Mouse (Mus musculus): ENCODE measurements around the gene Nkapl. TPM values are rescaled to one million over a fixed set of nuclear protein-coding genes. Genes with fewer than 3 reads are reported as not detected.
A peak's percentile ranks its signal among the peaks of the same experiment; 100 is the strongest.

Nkapl gene
- polyA plus RNA-seq, 1 experiment = not detected

DNA sequence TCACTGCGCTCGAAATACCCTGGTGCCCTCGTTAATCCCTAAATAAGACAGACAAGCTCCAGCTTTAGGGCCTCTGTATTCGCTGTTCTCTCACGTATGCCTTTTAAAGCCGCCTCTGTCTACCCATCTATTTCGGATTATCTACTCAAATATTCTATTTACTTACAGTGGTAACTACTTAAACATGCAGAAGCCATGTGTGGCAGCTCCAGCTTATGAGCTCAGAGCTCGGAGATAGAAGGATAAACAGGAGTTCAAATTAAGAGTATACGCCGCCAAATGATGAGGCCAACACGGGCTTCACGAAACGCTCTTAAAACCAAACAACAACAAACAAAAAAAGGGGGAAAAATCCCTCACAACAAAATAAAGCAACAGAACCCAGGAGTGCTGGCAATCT lies 15.3 kb downstream of the Nkapl start:
- Histone ChIP-seq H3K27me3 (ENCODE audit: control insufficient read depth, insufficient read depth, low read length) (no peaks in the 10 kb centered on the region), H3K4me1 (ENCODE audit: control insufficient read depth, insufficient read depth, insufficient read length) (0 out of 2 replicates have a peak, but pooled peaks cover 2% of the 10 kb centered on the region), H3K27ac (ENCODE audit: insufficient read depth, low read length) (no peak overlapping the region), H3K36me3 (ENCODE audit: control insufficient read depth, insufficient read depth, low read length) (peaks cover 11% of the 10 kb centered on the region), H3K4me3 (ENCODE audit: extremely low read depth, insufficient read depth, insufficient read length) (peak overlapping the region; percentile 92)
- TF ChIP-seq POLR2A (IDR thresholded peaks at IDR 0.05; ENCODE audit: low read depth, low read length) (no peak), CTCF (IDR thresholded peaks at IDR 0.05; ENCODE audit: extremely low read depth, insufficient read depth, insufficient read length, insufficient replicate concordance) (no peak)
- no peak for DNase-seq (ENCODE audit: low read depth in 1 of 2, low spot score in 2 of 2)
- 5% methylated on average over 13 of the region's 13 CpGs for WGBS

DNA sequence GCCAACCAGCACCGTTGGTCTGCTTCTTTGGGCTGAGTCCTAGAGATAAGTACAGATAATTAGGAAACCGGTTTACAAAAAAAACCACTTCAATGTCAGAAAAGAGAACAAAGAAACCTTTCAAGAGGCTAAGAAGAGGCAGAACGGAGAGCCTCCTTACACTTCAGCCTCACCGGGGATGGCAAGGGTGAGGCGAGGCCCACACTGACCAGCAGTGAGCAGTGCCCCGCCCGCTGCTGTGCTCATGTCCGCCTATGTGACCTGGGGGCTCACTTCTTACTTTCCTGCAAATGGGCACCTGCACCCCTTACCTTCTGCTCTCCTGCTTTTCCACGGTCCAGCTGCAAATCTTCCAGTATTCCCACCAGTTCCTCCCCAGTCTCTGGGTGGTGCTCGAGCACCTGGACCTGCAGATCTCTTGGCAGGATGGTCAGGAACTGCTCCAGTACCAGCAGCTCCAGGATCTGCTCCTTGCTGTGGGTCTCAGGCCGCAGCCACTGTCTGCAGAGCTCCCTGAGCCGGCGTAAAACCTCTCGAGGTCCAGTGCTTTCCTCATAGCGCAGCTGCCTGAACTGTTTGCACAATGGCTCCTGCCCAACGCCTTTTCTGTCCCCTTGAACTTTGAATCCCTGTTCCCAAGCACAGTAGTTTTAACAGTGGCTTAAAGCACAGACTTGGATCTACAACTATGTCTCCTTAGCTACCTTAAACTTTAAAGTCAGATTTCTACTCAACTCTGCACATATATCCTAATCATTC lies 20.3 kb downstream of the Nkapl start:
- DNase-seq (ENCODE audit: low read depth in 1 of 2, low spot score in 2 of 2) = no peak
- Histone ChIP-seq H3K4me3 (ENCODE audit: extremely low read depth, insufficient read depth, insufficient read length) (no peak overlapping the region), H3K36me3 (ENCODE audit: control insufficient read depth, insufficient read depth, low read length) (peaks cover 33% of the 10 kb centered on the region), H3K27ac (ENCODE audit: insufficient read depth, low read length) (no peak overlapping the region), H3K27me3 (ENCODE audit: control insufficient read depth, insufficient read depth, low read length) (no peaks in the 10 kb centered on the region), H3K4me1 (ENCODE audit: control insufficient read depth, insufficient read depth, insufficient read length) (0 out of 2 replicates have a peak, but pooled peaks cover 2% of the 10 kb centered on the region)
- 89% methylated on average over 16 of the region's 16 CpGs for WGBS
- no peak for TF ChIP-seq POLR2A (IDR thresholded peaks at IDR 0.05; ENCODE audit: low read depth, low read length)
- TF ChIP-seq CTCF (IDR thresholded peaks at IDR 0.05; ENCODE audit: extremely low read depth, insufficient read depth, insufficient read length, insufficient replicate concordance) = no peak

DNA sequence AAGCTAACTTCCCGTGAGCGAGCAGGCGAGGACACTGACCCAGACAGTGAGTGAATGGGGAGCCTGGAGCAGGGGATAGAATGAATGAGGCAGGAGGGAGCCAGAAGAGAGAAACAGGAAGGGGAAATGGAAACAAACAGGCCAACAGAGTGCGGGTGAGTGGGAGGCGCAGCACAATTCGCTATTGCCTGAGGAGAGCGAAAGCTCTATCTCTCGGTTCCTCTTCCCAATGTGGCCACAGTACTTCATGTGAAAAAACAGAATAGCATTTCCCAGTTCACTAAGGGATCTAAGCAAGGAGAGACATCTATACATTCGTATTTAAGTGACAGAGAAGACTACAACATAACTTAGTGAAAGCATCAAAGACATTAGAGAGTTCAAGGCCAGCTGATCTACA lies 21.5 kb downstream of the Nkapl start:
- DNase-seq (ENCODE audit: low read depth in 1 of 2, low spot score in 2 of 2) = no peak
- WGBS = 85% methylated on average over 9 of the region's 9 CpGs
- H3K36me3 ChIP-seq (ENCODE audit: control insufficient read depth, insufficient read depth, low read length) = peaks cover 33% of the 10 kb centered on the region
- no peaks in the 10 kb centered on the region for H3K4me1 ChIP-seq (ENCODE audit: control insufficient read depth, insufficient read depth, insufficient read length)
- no peaks in the 10 kb centered on the region for H3K27me3 ChIP-seq (ENCODE audit: control insufficient read depth, insufficient read depth, low read length)
- TF ChIP-seq POLR2A (IDR thresholded peaks at IDR 0.05; ENCODE audit: low read depth, low read length) = no peak
- TF ChIP-seq CTCF (IDR thresholded peaks at IDR 0.05; ENCODE audit: extremely low read depth, insufficient read depth, insufficient read length, insufficient replicate concordance) = no peak
- H3K4me3 ChIP-seq (ENCODE audit: extremely low read depth, insufficient read depth, insufficient read length) = no peak overlapping the region
- no peak overlapping the region for H3K27ac ChIP-seq (ENCODE audit: insufficient read depth, low read length)

DNA sequence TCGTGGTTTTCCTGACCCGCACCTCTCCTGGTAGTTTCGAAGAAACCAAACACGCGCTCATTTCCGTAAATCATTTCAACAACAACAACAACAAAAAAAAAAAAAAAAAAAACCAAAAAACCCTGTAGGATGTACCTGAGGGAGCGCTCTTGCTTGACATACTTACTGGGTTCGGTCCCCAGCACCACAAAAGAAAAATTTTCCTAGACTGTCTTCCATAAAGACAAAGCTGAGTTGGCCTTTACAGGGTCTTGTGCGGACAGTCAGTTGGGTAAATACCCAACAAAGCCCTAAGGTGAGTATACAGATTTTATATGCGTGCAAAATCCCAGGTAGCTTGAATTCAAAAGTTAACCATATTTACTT lies 27.1 kb downstream of the Nkapl start:
- DNase-seq (ENCODE audit: low read depth in 1 of 2, low spot score in 2 of 2) = no peak
- Histone ChIP-seq H3K27ac (ENCODE audit: insufficient read depth, low read length) (peak overlapping the region; percentile 0; the same call in 1 of the 2 replicates), H3K4me1 (ENCODE audit: control insufficient read depth, insufficient read depth, insufficient read length) (no peaks in the 10 kb centered on the region), H3K36me3 (ENCODE audit: control insufficient read depth, insufficient read depth, low read length) (peaks cover 14% of the 10 kb centered on the region), H3K4me3 (ENCODE audit: extremely low read depth, insufficient read depth, insufficient read length) (peak overlapping the region; percentile 73), H3K27me3 (ENCODE audit: control insufficient read depth, insufficient read depth, low read length) (no peaks in the 10 kb centered on the region)
- 34% methylated on average over 10 of the region's 10 CpGs for WGBS
- TF ChIP-seq POLR2A (IDR thresholded peaks at IDR 0.05; ENCODE audit: low read depth, low read length) (no peak), CTCF (IDR thresholded peaks at IDR 0.05; ENCODE audit: extremely low read depth, insufficient read depth, insufficient read length, insufficient replicate concordance) (no peak)

DNA sequence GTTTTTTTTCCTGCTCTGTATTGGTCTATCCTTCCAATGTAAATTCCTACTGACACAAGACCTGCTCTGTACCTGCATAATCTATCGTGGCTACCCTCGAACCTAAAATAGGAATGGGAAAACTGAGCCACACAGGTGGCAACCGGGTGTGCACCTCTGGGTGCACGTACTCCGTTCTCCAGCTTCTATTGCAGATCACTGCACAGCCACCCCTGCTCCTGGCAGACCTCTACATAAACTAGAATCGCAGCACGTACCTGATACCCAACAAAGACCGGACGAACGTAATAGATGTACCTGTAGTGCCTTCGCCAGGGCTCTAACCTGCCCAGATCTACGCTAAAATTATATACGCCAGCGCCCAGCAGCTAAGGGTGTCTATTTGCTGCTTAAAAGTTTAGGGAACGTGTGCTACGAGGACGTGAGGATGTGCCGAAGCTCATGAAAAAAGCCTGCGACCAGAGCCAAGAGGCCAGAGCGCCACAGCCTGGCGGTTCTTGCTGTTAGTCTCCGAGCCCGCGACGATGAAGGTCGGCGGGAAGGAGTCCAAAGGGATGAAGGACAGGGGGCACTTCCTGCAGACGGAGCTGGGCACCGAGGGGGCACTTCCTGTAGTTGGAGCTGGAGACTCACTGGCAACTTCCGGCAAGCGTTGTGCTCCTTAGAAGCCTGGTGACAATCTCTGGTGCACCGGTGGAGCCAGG lies 27.7 kb downstream of the Nkapl start, which contains the start of gene Pgbd1:
Pgbd1 (minus strand) TSS at position 556 of the 704 bp plus-strand sequence.
- Histone ChIP-seq H3K27ac (ENCODE audit: insufficient read depth, low read length) (peak within 1 kb of the TSS; percentile 0; the same call in 1 of the 2 replicates), H3K27me3 (ENCODE audit: control insufficient read depth, insufficient read depth, low read length) (no peaks in the 10 kb centered on the region), H3K4me3 (ENCODE audit: extremely low read depth, insufficient read depth, insufficient read length) (peak within 1 kb of the TSS; percentile 73), H3K36me3 (ENCODE audit: control insufficient read depth, insufficient read depth, low read length) (peaks cover 14% of the 10 kb centered on the region), H3K4me1 (ENCODE audit: control insufficient read depth, insufficient read depth, insufficient read length) (no peaks in the 10 kb centered on the region)
- DNase-seq (ENCODE audit: low read depth in 1 of 2, low spot score in 2 of 2) = peak in 1 of 2 experiments; percentile 18
- TF ChIP-seq POLR2A (IDR thresholded peaks at IDR 0.05; ENCODE audit: low read depth, low read length) (no peak), CTCF (IDR thresholded peaks at IDR 0.05; ENCODE audit: extremely low read depth, insufficient read depth, insufficient read length, insufficient replicate concordance) (no peak)
- WGBS = 1% methylated on average over 32 of the region's 32 CpGs

DNA sequence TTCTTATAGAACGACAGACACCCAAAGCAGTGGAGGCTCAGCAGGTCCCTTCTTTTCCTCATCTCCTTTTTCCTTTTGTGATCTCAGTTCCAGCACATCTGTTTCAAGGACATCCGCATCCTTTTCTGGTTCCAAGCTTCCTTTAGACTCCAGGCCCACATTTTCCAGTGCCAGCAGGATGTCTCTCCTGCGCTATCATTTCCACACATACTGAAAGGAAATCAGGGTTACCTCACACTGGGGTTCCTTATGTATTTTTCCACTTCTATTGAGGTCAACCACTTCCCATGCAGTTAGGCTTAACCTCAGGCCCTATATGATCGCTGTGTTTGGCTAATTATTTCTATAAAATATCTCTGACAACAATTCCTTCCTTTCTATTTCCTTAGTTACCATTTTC lies 32.8 kb downstream of the Nkapl start:
- Histone ChIP-seq H3K4me3 (ENCODE audit: extremely low read depth, insufficient read depth, insufficient read length) (no peak overlapping the region), H3K36me3 (ENCODE audit: control insufficient read depth, insufficient read depth, low read length) (no peaks in the 10 kb centered on the region), H3K27me3 (ENCODE audit: control insufficient read depth, insufficient read depth, low read length) (no peaks in the 10 kb centered on the region), H3K4me1 (ENCODE audit: control insufficient read depth, insufficient read depth, insufficient read length) (no peaks in the 10 kb centered on the region), H3K27ac (ENCODE audit: insufficient read depth, low read length) (no peak overlapping the region)
- WGBS = 78% methylated on average over 4 of the region's 4 CpGs
- no peak for DNase-seq (ENCODE audit: low read depth in 1 of 2, low spot score in 2 of 2)
- TF ChIP-seq POLR2A (IDR thresholded peaks at IDR 0.05; ENCODE audit: low read depth, low read length) (no peak), CTCF (IDR thresholded peaks at IDR 0.05; ENCODE audit: extremely low read depth, insufficient read depth, insufficient read length, insufficient replicate concordance) (no peak)

All from spleen, adult 2 months (tissue).